Mouse (Mus musculus): ENCODE results near the gene Abat.

Abat gene

GRCm38 (mm10) chr16:8576111-8576510 is 62.9 kb downstream of the Abat start:
- DNase-seq, result no peak

- no peak for DNase-seq
These were observed 63.7 kb downstream of the Abat start for GRCm38 (mm10) chr16:8576901-8577300.

GRCm38 (mm10) chr16:8578326-8578725 is 65.1 kb downstream of the Abat start:
- DNase-seq, result no peak

GRCm38 (mm10) chr16:8579546-8579945 is 66.3 kb downstream of the Abat start:
- peak; percentile 71 for DNase-seq

GRCm38 (mm10) chr16:8581661-8582239 is 68.5 kb downstream of the Abat start:
- DNase-seq, result no peak

GRCm38 (mm10) chr16:8582579-8583295 is 69.5 kb downstream of the Abat start:
- DNase-seq, result no peak

GRCm38 (mm10) chr16:8584248-8584647 is 71.0 kb downstream of the Abat start:
- DNase-seq, result no peak

- no peak for DNase-seq
These were observed 71.8 kb downstream of the Abat start for GRCm38 (mm10) chr16:8585056-8585455.

GRCm38 (mm10) chr16:8595411-8595810 is 82.2 kb downstream of the Abat start:
- DNase-seq, result no peak

GRCm38 (mm10) chr16:8596336-8596735 is 83.1 kb downstream of the Abat start:
- DNase-seq, result no peak

- no peak for DNase-seq
These were observed 84.3 kb downstream of the Abat start for GRCm38 (mm10) chr16:8597516-8597915.

- DNase-seq, result no peak
These were observed 90.6 kb downstream of the Abat start for GRCm38 (mm10) chr16:8603789-8604188.

- DNase-seq, result peak; percentile 58
These were observed 97.2 kb downstream of the Abat start for GRCm38 (mm10) chr16:8610397-8610796.

- no peak for DNase-seq
These were observed 99.2 kb downstream of the Abat start for GRCm38 (mm10) chr16:8612214-8613005.

- DNase-seq, result no peak
These were observed 99.8 kb downstream of the Abat start for GRCm38 (mm10) chr16:8613039-8613438.

GRCm38 (mm10) chr16:8613447-8613846 is 100.2 kb downstream of the Abat start:
- DNase-seq, result no peak

GRCm38 (mm10) chr16:8619659-8620314 is 106.6 kb downstream of the Abat start:
- no peak for DNase-seq

GRCm38 (mm10) chr16:8620315-8621115 is 107.3 kb downstream of the Abat start:
- DNase-seq, result no peak

GRCm38 (mm10) chr16:8630419-8630818 is 117.2 kb downstream of the Abat start:
- no peak for DNase-seq

- DNase-seq, result peak; percentile 36
These were observed 118.2 kb downstream of the Abat start for GRCm38 (mm10) chr16:8631428-8631827.

- no peak for DNase-seq
These were observed 123.6 kb downstream of the Abat start for GRCm38 (mm10) chr16:8636867-8637216.

- DNase-seq, result peak; percentile 81
These were observed 124.2 kb downstream of the Abat start, which contains the start of the genes Pmm2 and Tmem186 for GRCm38 (mm10) chr16:8637217-8638051. TSS of gene Pmm2 (plus strand) at chr16:8637674. TSS of gene Tmem186 (minus strand) at chr16:8637712.
